Mouse (Mus musculus) megakaryocyte, embryonic 14.5 days (primary cell): Measurements from ENCODE around the gene Cdadc1. TPM values are rescaled to one million over a fixed set of nuclear protein-coding genes. Genes with fewer than 3 reads are reported as not detected.

Source experiments
- H3K27me3 ChIP-seq: replicated peaks from 2 replicates; pipeline ENCODE3; 2012; ENCODE audit warnings: inconsistent platforms
- H3K36me3 ChIP-seq: replicated peaks from 2 replicates; pipeline ENCODE3; 2012; ENCODE audit warnings: low read length, inconsistent platforms, mixed read lengths
- H3K4me1 ChIP-seq: 2 replicates; pipeline ENCODE4 v1.6.1; 2012; ENCODE audit warnings: inconsistent platforms
- H3K4me3 ChIP-seq: replicated peaks from 2 replicates; pipeline ENCODE3; 2012; ENCODE audit warnings: moderate library complexity, mild to moderate bottlenecking, inconsistent platforms
- H3K9me3 ChIP-seq: 2 replicates; pipeline ENCODE4 v1.6.1; 2012; ENCODE audit warnings: inconsistent platforms
- FLI1 ChIP-seq: IDR thresholded peaks from 2 replicates; pipeline ENCODE4 v1.6.1; 2012; ENCODE audit warnings: low read length, inconsistent platforms, mixed read lengths
- GATA1 ChIP-seq: IDR thresholded peaks from 3 replicates; pipeline ENCODE4 v1.6.1; 2012; ENCODE audit warnings: mixed read lengths, low read length, inconsistent platforms, borderline replicate concordance
- polyA plus RNA-seq: library from polyadenylated mRNA; stranded (reverse); fragments of >175 nt; gene quantifications from 2 replicates; pipeline ENCODE4 v1.2.3, GENCODE M21; 2012; ENCODE audit warnings: low replicate concordance; ENCODE audit not compliant: insufficient read depth

The Cdadc1 gene
- polyA plus RNA-seq, 1 experiment: 12.5 TPM

GRCm38 (mm10) chr14:59592593-59592992, 5.2 kb downstream of the Cdadc1 start:
- no peaks in the 10 kb centered on the region for H3K27me3 ChIP-seq
- peaks cover 67% of the 10 kb centered on the region for H3K36me3 ChIP-seq
- TF ChIP-seq FLI1 (no peak), GATA1 (no peak)
- H3K4me1 ChIP-seq: peaks cover 13% of the 10 kb centered on the region
- no peak overlapping the region for H3K4me3 ChIP-seq
- no peaks in the 10 kb centered on the region for H3K9me3 ChIP-seq

- no peaks in the 10 kb centered on the region for H3K9me3 ChIP-seq
- H3K4me1 ChIP-seq: peaks cover 8% of the 10 kb centered on the region
- H3K27me3 ChIP-seq: no peaks in the 10 kb centered on the region
- TF ChIP-seq FLI1 (no peak), GATA1 (no peak)
- no peak overlapping the region for H3K4me3 ChIP-seq
- peaks cover 72% of the 10 kb centered on the region for H3K36me3 ChIP-seq
These were observed 5.9 kb downstream of the Cdadc1 start for GRCm38 (mm10) chr14:59591901-59592300.

DNA sequence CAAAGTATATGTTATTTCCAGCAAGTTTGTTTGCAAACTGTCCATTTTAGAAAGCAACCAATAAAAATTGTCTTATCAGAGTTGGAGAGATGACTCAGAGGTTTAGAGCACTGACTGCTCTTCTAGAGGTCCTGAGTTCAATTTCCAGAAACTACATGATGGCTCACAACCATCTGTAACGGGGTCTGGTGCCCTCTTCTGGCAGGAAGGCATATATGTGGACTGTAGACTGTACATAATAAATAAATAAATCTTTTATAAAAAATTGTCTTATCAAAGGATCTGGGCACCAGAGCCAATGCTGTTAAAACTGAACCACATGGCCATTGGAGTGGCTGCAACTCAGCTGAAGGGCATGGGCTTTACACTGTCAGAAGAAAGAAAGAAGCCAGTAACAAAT, 7.1 kb downstream of the Cdadc1 start:
- Histone ChIP-seq H3K4me3 (no peak overlapping the region), H3K36me3 (peaks cover 82% of the 10 kb centered on the region)

GRCm38 (mm10) chr14:59576385-59576784, 21.4 kb downstream of the Cdadc1 start:
- H3K9me3 ChIP-seq: no peaks in the 10 kb centered on the region
- no peak for TF ChIP-seq GATA1
- TF ChIP-seq FLI1: no peak
- no peaks in the 10 kb centered on the region for H3K27me3 ChIP-seq
- H3K4me3 ChIP-seq: no peak overlapping the region
- peaks cover 4% of the 10 kb centered on the region for H3K4me1 ChIP-seq
- peaks cover 56% of the 10 kb centered on the region for H3K36me3 ChIP-seq

More for the DNA sequence above, 7.1 kb downstream of the Cdadc1 start:
- Histone ChIP-seq H3K9me3 (no peaks in the 10 kb centered on the region), H3K27me3 (no peaks in the 10 kb centered on the region), H3K4me1 (no peaks in the 10 kb centered on the region)
- TF ChIP-seq FLI1 (no peak), GATA1 (no peak)

DNA sequence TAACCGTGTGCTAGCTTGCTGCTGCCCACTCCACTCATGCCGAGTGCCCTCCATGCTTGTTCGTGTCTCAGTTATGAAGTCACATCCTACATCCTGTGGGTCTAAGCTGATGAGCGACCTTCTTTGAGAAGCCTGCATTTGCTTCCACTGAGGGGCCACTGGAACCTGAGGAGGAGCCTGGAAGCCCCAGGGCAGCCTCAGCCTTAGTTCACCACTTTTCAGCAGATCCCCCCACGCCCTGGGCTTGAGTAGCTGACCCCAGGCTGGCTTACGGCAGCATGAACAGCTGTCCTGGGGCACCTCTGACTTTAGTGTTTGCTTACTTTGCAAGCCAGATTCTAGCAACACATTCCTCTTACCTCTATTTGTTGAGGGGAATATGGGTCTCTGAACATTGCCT, 31.0 kb downstream of the Cdadc1 start:
- no peaks in the 10 kb centered on the region for H3K9me3 ChIP-seq
- no peaks in the 10 kb centered on the region for H3K4me1 ChIP-seq
- H3K36me3 ChIP-seq: peaks cover 52% of the 10 kb centered on the region
- H3K27me3 ChIP-seq: no peaks in the 10 kb centered on the region
- no peak overlapping the region for H3K4me3 ChIP-seq
- TF ChIP-seq FLI1 (no peak), GATA1 (no peak)

GRCm38 (mm10) chr14:59557886-59558285, 39.9 kb downstream of the Cdadc1 start:
- Histone ChIP-seq H3K27me3 (no peaks in the 10 kb centered on the region), H3K4me3 (no peak overlapping the region), H3K9me3 (no peaks in the 10 kb centered on the region), H3K36me3 (peaks cover 5% of the 10 kb centered on the region), H3K4me1 (peaks cover 50% of the 10 kb centered on the region)
- TF ChIP-seq FLI1 (no peak), GATA1 (no peak)

DNA sequence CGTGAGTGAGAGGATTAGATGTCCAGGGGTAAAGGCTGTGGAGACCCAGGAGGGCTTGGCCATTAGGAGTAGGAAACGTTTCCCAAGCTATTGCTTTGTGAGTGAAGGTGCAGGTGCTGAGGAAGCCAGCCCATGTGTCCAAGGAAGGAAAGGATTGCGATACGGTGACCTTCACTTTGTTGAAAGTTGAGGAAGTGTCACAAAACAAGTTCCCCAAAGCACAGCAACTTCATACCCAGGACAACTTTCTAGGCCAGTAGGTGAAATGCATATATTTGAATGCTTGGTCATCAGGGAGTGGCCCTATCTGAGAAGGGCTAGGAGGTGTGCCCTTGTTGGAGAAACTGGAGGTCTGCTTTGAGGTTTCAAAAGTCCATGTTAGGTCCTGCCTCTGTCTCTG, 40.7 kb downstream of the Cdadc1 start:
- Histone ChIP-seq H3K4me1 (peaks cover 55% of the 10 kb centered on the region), H3K36me3 (peaks cover 5% of the 10 kb centered on the region), H3K4me3 (no peak overlapping the region), H3K27me3 (no peaks in the 10 kb centered on the region), H3K9me3 (no peaks in the 10 kb centered on the region)
- no peak for TF ChIP-seq GATA1
- no peak for TF ChIP-seq FLI1

- H3K4me3 ChIP-seq: peak overlapping the region; percentile 71
- TF ChIP-seq FLI1 (no peak), GATA1 (no peak)
These were observed 41.7 kb downstream of the Cdadc1 start for GRCm38 (mm10) chr14:59555928-59556531.

DNA sequence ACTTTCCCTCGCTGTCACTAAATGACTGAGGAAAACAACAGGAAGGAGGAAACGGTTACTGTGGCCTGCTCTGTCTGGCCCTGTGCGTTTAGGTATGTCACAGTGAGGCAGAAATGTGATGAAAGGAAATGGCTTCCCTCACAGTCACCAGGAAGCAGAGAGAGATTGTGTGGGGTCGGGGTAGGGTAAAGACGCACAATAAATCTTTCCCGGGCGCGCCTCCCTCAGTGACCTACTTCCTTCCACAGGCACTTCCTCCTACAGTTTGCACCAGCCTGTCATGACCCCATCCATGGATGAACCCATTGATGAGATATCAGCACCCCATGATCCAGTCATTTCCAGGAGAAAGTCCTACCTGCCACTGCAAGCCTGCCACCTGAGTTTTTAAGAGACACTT, 42.7 kb downstream of the Cdadc1 start:
- Histone ChIP-seq H3K4me1 (peaks cover 59% of the 10 kb centered on the region), H3K36me3 (peaks cover 11% of the 10 kb centered on the region), H3K9me3 (no peaks in the 10 kb centered on the region), H3K27me3 (no peaks in the 10 kb centered on the region), H3K4me3 (no peak overlapping the region)
- TF ChIP-seq FLI1 (no peak), GATA1 (no peak)

More at GRCm38 (mm10) chr14:59555928-59556531, 41.7 kb downstream of the Cdadc1 start:
- H3K4me1 ChIP-seq: peaks cover 55% of the 10 kb centered on the region
- H3K36me3 ChIP-seq: peaks cover 7% of the 10 kb centered on the region
- no peaks in the 10 kb centered on the region for H3K27me3 ChIP-seq
- no peaks in the 10 kb centered on the region for H3K9me3 ChIP-seq

GRCm38 (mm10) chr14:59554025-59554424, 43.7 kb downstream of the Cdadc1 start:
- Histone ChIP-seq H3K27me3 (no peaks in the 10 kb centered on the region), H3K9me3 (no peaks in the 10 kb centered on the region), H3K4me3 (no peak overlapping the region), H3K36me3 (peaks cover 21% of the 10 kb centered on the region), H3K4me1 (peaks cover 54% of the 10 kb centered on the region)
- TF ChIP-seq GATA1: no peak
- no peak for TF ChIP-seq FLI1
